Mouse (Mus musculus): ENCODE results near the gene Fam213b. TPM values are rescaled to one million over a fixed set of nuclear protein-coding genes. Genes with fewer than 3 reads are reported as not detected.

The Fam213b gene
- total RNA-seq, 1 experiment from 2014 or later, result 51.9 TPM

Other genes with a start within 250 kb of the Fam213b start
- gene Actrt2, start 231.3 kb downstream of the Fam213b start, total RNA-seq (2021), result not detected in 2 replicates
- 0.15 and 0.19 TPM in 2 replicates for gene Ttc34, start 61.7 kb downstream of the Fam213b start, total RNA-seq (2021)
- gene Mmel1, start 29.6 kb downstream of the Fam213b start, total RNA-seq (2021), result 0.68 and 1.6 TPM in 2 replicates
- 8.3 and 10.6 TPM in 2 replicates for gene Tnfrsf14, start 29.4 kb upstream of the Fam213b start, total RNA-seq (2021)
- gene Hes5, start 61.8 kb upstream of the Fam213b start, total RNA-seq (2021), result not detected in 2 replicates
- gene Pank4, start 65.0 kb upstream of the Fam213b start, total RNA-seq (2021), result 27.9 and 30.2 TPM in 2 replicates
- gene Plch2, start 157.6 kb upstream of the Fam213b start, total RNA-seq (2021), result 0.33 and 0.83 TPM in 2 replicates
- gene Pex10, start 167.9 kb upstream of the Fam213b start, total RNA-seq (2021), result 23.7 and 24.2 TPM in 2 replicates
- gene Rer1, start 187.2 kb upstream of the Fam213b start, total RNA-seq (2021), result 86.9 and 97.7 TPM in 2 replicates
- 7.3 and 8.3 TPM in 2 replicates for gene Morn1, start 187.4 kb upstream of the Fam213b start, total RNA-seq (2021)

All from adrenal gland, postnatal 14 days (tissue).